Mouse (Mus musculus) retina, embryonic 14.5 days (tissue): Measurements from ENCODE around the gene Gm11985.

ENCODE experiments used
- DNase-seq: peaks from one replicate; pipeline ENCODE4 v3.0.0-alpha.2; 2015; ENCODE audit warnings: low spot score

Gm11985 gene

GRCm38 (mm10) chr11:7188469-7188868, at the start of gene Gm11985:
Gene Gm11985 (minus strand): TSS chr11:7188569.
- no peak for DNase-seq

DNA sequence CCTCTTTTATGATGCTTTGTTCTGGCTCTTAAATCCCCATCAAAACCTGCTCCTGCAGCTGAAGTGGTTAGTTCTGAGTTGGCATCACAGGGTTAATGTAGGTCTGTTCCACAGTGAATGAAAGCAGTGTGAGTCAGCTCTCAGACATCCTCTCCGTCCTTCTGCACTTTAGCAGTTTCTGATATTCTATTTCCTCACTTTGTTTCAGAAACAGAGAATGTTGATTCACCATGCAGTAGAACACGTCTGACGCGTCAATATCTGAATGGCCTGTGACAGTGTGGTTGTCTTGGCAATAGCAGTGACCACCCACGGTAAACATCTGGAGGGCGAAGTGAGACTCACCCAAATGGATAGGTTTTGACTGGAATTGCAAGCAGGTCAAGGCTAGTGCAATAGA, 49.3 kb upstream of the Gm11985 start:
- no peak for DNase-seq

- DNase-seq = no peak
Observed at GRCm38 (mm10) chr11:7236751-7237150, 48.4 kb upstream of the Gm11985 start.

DNA sequence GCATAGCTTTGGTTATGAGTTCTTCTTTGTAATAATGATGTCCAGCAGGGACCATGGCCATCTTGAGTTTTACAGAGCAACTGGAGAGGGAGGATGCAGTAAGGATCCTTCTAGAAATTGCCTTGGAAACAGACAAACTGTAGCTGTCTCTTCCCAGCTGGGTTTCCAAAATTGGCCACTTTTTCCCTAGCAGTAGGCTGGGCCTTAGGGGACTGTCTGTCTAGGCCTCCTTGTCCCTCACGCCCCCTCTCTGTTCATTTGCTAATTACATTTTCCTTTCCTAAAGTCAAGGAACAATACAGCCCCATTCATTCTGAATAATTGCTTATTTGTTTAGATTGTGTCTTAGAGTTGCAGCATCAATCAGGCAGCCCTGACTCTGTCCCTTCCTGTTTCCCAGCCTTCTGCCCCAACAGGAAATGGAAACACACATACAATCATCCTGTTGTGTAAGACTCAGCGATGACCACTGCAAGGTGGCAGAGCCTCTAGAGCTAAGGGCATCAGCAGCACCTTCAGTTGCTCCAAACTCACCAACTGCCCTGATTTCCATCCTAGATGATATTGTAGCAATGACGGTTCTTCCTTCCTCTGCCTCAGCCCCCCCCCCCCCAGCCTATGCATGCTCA, 46.7 kb upstream of the Gm11985 start:
- DNase-seq = no peak

GRCm38 (mm10) chr11:7234436-7234835, 46.1 kb upstream of the Gm11985 start:
- DNase-seq = no peak

GRCm38 (mm10) chr11:7233333-7233732, 45.0 kb upstream of the Gm11985 start:
- DNase-seq = no peak

DNA sequence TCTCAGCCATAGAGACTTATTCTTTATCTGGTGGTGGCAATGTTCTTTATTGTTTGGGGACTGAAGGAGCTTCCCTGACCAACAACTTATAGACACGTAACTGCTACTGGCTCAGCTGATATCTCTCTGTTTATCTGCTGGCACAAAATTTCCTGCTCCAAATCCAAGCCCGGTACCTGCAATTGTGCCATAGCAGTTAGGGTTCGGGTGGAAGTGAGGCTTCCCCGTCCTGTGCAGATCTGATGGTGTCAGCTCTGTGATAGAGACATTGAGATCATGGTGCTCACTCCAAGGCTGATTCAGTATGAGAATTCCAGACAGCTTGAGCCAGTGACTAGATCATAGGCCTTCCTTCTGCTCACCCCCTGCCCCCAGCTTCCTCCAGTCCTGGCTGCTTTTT, 43.6 kb upstream of the Gm11985 start:
- no peak for DNase-seq

DNA sequence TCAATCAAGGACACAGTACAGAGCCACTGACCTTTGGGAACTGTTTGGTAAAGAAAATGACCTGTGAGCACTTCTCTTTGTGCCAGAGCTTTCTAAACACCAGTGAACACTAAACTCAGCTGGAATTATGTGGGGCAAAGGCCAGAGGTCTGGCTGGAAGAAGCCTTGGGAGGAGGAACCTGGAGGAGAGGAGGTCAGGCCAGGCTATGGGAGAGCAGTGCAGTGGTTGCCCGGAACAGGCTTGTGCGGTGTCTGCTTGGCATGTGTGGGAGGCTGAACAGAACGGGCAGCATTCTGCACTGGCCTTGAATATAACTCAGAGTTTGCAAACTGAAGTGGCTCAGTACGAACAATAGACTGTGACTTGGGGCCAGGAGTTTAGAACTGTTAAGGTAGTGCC, 41.6 kb upstream of the Gm11985 start:
- DNase-seq = no peak

GRCm38 (mm10) chr11:7228107-7228506, 39.7 kb upstream of the Gm11985 start:
- no peak for DNase-seq

DNA sequence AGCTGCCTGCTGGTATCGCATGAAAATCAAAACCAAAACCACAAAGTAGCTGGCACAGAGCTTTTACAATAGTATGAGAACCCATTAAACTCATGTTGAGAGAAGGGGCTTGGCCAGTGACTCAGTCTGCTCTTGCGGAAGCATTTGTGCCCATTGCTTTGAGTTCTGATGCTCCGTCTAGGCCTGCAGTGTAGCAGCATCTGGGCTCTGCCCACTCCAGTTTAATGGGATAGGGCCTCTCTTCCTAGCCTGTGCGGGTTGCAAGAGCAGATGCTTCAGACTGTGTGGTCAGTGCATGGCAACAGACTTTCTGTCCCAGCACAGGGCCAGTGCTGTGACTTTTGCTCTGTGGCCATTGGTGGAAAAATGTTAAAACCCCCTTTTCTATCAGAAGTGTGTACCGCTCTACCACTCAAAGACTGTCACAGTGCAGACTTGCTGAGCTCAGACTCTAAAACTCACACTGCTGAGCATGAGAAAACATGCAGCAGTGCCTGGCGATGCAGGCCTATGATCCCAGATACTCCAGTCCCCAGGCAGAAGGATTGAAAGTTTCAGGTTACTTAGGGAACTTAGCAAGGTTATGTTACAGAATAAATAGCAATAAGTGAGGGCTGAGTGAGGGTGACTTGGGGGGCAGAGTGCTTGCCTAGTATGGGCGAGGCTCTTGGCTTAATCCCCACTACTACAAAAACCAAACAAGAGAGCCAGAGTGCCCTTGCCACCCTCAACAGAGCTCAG, 38.6 kb upstream of the Gm11985 start:
- DNase-seq = no peak

DNA sequence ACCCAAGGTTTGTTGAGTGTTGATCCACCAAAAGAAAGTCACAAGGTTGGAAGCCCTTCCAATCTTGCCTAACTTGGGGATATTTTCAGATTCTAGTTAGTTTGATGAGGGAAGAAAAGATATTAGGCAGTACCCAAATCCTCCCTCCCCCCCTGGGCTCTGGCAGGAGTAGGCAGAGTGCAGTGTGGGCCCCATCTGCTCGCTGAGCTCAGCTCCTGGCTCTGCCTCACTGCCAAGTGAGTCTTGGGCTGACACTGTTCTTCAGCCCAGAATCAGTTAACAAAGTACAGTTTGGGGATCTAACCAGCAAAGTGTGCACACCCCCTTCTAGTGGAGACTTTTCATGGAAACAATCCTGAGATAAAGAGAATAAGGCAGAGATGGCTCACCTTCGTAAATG, 37.8 kb upstream of the Gm11985 start:
- no peak for DNase-seq

DNA sequence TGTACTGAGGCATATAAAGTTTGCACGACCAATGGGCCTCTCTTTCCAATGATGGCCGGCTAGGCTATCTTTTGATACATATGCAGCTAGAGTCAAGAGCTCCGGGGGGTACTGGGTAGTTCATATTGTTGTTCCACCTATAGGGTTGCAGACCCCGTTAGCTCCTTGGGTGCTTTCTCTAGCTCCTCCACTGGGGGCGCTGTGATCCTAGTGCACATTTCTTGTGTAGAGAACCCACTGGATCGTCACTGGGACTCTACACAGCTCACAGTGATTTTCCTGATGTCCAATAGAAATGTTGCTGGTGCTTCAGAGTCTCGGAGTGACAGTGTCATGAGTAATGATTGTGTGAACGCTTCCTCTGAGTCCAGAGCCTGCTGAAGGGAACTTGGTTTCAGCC, 33.5 kb upstream of the Gm11985 start:
- peak; percentile 24 for DNase-seq

- DNase-seq = peak; percentile 72
Observed at GRCm38 (mm10) chr11:7215703-7216102, 27.3 kb upstream of the Gm11985 start.

DNA sequence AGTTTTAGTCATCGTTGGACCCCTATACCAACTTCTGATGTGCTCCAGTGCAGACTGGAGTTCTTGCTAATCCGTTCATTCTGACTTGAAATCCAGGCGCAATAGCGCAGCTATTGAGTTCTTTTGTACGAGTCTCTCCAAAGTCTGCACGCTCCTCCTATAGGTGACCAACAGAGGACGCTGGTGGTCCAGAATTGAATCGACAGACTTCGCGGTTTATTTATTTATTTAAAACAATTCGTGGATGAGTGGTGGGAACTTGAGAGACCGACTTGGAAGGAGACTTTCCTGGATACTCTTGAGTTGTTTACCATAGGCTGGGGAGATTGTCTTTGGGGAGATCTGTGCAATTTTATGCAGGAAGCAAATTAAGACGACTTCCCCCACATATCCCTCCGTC, 26.4 kb upstream of the Gm11985 start:
- peak; percentile 79 for DNase-seq

DNA sequence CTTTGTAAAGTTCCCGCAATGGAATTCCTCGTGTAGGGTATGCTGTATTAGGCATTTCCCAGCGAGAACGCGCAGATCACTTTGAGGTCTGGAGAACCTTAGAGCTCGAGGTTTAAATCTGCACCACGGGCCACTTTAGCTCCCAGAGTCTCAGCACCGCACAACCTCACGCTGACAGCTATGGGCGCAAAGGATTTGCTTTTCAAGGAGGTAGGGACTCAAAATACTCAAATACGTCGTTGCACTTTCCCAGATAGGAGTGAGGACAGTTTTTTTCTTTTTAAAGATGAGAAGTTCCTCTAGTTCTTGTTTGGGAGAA, 25.9 kb upstream of the Gm11985 start:
- no peak for DNase-seq

DNA sequence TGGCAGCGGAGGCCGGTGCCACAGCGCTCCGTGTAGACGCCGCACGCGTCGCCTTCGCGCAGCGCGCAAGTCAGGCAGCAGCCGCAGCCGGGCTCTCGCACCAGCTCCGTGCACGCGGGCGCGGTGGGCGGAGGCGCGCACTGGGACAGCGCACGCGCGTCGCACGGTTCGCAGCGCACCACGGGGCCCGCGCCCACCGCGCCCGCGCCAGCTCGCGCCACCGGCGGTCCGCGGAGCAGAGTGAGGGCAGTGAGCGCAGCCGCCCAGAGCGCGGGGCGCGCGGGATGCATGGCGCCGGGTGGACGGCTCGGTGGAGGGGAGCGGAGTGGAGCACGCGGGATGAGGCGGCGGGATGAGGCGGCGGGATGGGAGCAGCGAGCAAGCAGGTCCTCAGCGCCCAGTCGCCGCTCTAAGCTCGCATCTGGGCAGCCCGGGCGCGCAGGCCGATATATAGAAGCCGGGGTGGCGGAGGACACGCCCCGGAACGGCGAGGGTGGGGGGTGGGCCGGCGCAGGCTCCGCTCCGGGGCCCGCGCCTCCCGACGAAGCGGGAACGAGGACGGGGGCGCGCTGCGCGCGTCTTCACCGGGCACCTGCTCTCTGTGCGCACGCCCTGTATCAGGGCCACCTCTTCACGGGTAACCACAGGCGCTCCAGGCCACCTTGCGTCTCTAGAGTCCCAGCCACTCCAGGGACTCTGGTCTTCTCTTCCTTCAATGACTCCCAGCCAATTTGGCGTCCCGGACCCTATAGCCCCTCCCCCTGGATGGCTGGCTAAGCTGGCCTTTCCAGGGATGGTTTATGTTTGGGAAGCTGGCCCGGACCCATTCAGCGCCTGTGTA, 25.4 kb upstream of the Gm11985 start, which contains the start of gene Igfbp3:
Gene Igfbp3, minus strand, starts transcription at position 423 of the 841 bp plus-strand sequence.
- peak; percentile 68 for DNase-seq

DNA sequence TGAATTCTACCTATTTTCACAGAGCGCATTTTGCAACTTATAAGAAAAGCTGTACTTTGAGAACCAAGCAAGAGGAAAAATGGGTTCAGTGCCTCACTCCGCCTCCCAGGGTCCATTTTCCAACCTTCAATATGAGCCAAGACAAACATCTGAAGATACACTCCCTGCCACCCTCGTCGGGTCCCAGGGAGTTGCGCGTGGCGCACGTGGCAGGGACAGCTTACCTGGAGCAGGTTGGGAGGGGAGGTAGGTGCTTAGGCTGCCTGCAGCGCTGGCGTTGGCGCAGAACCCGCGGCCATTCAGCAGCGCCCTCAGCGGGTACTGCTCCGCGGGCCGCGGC, 24.8 kb upstream of the Gm11985 start:
- DNase-seq = peak; percentile 11

- no peak for DNase-seq
Observed at GRCm38 (mm10) chr11:7212126-7212798, 23.9 kb upstream of the Gm11985 start.

- no peak for DNase-seq
Observed at GRCm38 (mm10) chr11:7211211-7211610, 22.8 kb upstream of the Gm11985 start.

- peak; percentile 87 for DNase-seq
Observed at GRCm38 (mm10) chr11:7210343-7210742, 22.0 kb upstream of the Gm11985 start.

- DNase-seq = no peak
Observed at GRCm38 (mm10) chr11:7203846-7204245, 15.5 kb upstream of the Gm11985 start.

DNA sequence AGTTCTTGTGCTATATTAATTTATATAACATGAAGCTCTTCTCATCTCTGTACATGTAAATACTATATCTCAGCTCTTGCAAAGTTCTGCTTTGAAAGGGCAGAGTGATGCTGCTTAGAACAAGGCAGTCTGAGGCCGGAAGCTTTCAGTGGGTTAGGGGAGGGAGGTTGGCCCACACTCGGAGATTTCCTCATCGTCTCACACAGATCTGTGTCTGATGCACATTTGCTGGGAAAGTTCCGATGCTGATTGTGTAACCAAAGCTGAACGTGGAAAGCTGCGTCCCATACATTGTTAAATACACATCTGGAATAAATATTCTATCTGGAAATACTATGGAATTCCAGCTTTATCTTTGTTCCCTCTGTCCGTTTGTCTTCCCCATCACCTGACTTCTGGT, 13.8 kb upstream of the Gm11985 start:
- no peak for DNase-seq

DNA sequence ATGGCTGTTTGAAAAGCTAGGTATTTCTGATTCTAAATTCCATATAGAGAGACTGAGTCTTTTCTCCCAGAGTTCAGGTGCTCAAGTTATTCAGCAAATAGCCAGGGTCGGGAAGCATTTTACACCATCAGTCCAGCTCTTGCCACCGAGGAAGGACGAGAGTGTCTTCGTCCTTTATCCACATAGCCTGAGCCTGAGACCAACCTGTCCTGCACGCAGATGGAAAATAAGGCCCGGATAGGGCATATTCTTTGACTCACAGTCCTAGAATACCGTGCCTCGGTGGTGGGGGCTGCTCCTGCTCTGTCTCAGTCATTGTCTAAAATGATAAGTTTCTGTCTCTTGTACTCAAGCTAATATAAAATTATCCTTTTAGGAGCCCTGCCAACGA, 12.0 kb upstream of the Gm11985 start:
- no peak for DNase-seq
